Mouse (Mus musculus) urinary bladder, postnatal 10 days (tissue): Measurements from ENCODE around the gene Etv2.

ENCODE experiments used
- DNase-seq: peaks from one replicate; pipeline ENCODE4 v3.0.0; 2022; ENCODE audit warnings: low spot score

The Etv2 gene

DNA sequence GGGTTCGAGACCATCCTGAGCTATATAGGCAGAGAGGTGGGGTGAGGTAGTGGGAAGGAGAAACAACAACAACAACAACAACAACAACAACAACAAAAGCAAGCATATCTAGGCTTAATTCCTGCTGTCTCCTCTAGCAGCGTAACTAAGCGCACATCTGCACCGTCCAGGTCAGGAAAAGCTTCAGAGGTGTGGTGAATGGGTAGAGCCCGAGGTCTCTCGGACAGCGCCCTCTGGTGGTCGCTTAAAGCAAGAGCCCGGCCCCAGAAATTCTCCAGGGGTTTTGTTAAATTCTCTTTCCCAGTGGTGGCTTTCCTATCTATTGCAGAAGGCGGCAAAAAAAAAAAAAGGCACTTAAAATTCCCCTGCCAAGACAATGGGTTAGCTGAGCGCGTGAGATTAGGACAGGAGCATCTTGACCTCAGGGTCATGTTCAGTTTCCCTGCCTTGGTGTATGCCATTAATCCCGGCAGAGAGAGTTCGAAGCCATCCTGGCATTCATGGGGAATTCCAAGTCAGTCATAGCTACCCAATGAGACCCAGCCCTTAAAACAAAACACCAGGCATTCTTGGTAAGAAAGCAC, 22.0 kb downstream of the Etv2 start:
- DNase-seq, result no peak

DNA sequence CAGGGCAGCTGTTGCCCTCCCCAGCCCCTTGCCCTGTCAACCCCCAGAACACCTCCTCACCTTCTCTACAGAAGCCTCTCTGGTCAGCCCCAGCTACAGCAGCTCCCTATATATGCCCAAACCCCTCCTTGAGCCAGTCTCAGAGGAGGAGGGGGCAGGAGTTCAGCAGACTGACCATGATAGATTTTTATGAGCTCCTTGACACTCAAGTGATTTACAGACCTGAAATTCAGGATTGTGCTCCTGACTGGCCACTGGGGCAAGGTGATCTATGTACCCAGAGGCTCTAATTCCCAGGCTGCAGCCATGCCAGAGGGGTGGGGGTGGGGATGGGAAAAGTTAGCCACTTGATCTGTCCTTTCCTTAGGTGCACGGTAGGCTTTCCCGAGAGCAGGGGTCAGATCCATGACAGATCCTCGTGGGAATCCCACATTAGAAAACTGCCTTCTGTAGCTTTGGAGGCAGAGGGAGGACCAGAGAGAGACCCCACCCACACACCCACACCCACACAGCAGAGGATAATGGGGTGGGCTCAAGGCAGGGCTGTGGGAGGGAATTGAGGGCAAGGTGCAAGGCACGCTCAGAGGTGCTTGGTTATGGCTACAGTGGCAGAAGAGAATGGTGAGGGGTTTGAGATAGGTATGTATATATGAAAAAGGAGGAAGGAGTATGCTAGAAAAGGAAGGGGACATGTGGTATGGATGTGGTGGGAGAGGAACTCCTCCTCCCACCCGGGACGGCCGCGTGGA, 22.8 kb downstream of the Etv2 start, which contains the start of gene Upk1a:
Upk1a (minus strand) TSS at position 194 of the 749 bp plus-strand sequence.
- DNase-seq, result no peak

GRCm38 (mm10) chr7:30610043-30610442, 25.6 kb downstream of the Etv2 start:
- DNase-seq, result no peak

- DNase-seq, result no peak
Measured at GRCm38 (mm10) chr7:30608476-30608875, 27.2 kb downstream of the Etv2 start.

DNA sequence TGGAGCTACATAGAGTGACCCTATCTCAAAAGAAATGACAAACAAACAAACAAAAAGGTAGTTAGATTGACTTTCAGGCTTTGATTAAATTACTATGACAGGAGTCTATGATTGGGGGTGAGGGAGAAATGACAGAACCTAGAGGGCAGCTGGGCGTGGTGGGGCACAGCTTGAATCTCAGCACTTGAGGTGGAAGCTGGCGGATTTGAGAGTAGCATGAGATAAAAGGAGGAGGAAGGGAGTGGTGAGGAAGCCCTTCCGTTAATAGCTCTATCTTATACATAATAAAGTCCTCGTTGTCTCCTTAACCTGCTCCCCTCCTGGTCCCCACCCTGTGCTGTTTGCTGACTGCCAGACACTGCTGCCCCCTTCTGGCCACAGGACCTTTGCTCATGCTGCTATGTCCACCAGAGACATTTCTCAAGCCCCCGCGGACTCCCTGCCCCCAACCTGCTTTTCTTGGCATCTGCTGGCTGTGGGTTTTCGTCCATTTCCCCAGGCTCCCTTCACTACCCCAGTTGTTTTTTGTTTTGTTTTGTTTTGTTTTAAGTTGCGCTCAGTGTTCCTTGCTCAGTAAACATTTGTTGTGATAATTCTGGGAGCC, 27.8 kb downstream of the Etv2 start:
- no peak for DNase-seq

DNA sequence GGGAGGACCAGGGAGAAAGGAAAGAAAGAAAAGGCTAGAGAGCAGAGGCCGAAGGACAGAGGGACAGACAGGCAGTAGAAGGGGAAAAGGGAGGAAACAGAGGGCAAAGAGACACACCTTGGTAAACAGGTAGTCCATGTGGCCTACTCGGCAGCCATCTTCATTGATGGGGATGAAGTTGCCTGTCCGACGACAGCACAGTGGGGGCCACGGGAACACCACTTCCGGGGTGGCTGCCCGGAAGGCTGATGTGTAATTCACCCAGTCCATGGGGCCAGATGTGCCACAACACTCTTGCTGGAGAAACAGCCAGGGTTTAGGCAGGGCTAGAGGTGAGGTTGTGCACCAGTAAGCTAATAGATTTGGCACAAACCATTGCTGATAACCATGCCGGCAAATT, 30.7 kb downstream of the Etv2 start:
- DNase-seq, result no peak

DNA sequence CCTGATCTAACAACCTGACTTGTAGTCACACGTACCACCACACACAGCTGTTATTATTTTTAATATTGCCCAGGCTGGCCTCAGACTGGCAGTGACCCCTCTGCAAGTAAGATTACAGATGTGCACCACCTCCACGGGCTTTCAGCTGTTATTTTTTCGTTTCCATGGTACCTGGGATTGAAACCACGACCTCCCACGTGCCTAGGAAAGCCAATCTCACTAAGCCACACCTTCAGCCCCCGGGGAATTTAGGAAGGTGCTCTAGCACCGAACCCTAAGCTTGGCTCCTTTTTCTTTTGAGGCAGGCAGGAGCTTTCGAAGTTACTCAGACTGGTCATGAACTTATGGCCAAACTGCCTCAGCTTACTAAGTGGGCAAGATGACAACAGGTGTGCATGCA, 31.2 kb downstream of the Etv2 start:
- DNase-seq, result no peak

DNA sequence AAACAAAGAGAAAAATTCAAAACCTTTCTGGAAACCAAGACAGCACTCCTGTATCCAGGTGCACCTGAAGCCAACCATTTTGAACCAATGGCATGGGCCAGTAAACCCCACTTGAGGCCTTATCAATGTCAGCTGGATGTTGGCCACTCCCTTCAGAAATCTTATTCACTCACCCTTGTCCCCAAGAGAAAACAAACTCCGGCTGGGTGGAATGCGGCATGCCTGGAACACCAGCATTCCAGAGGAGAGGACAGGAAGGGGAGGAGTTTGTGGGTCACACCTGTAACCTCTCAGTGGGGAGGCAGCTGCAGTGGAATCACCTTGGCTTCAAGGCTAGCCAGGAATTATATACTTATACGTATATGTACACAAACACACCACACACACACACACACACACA, 33.1 kb downstream of the Etv2 start:
- no peak for DNase-seq

DNA sequence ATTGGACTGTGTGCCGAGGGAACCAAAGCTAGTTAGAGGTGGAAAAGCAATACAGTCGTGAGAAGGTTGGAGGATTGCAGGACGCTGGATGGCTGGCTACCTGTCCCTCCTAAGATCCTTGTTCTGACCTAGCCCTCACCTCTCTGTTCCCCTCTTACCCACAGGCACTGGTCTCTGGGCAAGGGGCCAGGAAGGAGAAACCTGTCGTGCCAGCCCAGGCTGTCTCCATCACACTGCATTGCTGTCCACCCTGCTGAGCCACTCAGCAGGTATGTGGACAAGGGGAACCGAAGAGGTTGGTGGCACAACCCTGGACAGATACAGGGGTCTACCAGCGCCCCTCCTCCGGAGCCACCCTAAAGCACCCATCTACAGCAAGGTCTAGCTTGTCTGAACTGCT, 35.0 kb downstream of the Etv2 start:
- no peak for DNase-seq

DNA sequence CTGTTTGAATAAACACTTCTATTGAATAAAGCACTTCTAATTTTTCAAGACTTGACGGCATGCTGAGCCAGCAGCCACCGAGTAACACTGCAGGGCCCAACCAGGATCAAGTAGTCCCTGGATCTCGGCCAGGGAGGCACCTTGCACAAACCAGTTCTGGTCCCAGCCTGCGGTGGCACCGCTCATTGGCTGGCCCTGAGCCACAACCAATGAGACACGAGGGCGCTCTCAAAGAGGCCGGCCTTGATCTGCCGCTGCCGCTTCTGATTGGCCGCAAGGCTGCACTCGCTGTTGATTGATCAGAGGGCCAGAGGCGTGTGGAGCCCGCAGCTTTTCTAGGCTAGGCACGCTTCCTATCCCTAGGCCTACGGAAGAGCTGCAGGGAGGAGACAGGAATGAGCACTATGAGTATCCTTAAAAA, 35.7 kb downstream of the Etv2 start:
- peak; percentile 66 for DNase-seq

GRCm38 (mm10) chr7:30598786-30599185, 36.9 kb downstream of the Etv2 start, which contains the start of gene Zbtb32:
TSS of gene Zbtb32 (minus strand) at chr7:30598909.
- DNase-seq, result no peak

- DNase-seq, result no peak
Measured at GRCm38 (mm10) chr7:30596811-30597210, 38.8 kb downstream of the Etv2 start.

- DNase-seq, result no peak
Measured at GRCm38 (mm10) chr7:30596093-30596492, 39.6 kb downstream of the Etv2 start.

DNA sequence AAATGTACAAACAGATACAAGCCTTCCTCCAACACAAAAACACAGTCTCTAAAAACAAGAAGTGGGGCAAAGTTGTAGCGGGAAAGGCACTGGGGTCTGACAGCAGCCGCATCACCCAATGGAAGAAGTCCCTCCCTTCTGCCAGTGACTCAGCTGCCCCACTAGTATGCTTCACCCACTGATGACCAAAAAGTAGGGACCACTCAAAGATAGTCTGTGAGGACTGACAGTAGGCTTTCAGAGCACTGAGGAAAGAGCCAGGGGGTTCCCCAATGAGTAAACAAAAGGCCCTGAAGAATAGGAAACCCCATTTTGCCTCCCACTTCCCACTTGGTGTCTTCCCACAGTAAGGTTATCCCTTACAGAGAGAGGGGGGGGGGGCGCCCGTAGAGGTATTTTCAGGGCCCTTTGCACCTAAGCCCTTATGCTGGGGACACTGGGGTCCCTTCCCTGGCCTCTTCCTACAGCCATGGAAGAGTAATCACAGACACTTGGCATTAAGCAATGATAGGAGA, 41.1 kb downstream of the Etv2 start:
- no peak for DNase-seq

DNA sequence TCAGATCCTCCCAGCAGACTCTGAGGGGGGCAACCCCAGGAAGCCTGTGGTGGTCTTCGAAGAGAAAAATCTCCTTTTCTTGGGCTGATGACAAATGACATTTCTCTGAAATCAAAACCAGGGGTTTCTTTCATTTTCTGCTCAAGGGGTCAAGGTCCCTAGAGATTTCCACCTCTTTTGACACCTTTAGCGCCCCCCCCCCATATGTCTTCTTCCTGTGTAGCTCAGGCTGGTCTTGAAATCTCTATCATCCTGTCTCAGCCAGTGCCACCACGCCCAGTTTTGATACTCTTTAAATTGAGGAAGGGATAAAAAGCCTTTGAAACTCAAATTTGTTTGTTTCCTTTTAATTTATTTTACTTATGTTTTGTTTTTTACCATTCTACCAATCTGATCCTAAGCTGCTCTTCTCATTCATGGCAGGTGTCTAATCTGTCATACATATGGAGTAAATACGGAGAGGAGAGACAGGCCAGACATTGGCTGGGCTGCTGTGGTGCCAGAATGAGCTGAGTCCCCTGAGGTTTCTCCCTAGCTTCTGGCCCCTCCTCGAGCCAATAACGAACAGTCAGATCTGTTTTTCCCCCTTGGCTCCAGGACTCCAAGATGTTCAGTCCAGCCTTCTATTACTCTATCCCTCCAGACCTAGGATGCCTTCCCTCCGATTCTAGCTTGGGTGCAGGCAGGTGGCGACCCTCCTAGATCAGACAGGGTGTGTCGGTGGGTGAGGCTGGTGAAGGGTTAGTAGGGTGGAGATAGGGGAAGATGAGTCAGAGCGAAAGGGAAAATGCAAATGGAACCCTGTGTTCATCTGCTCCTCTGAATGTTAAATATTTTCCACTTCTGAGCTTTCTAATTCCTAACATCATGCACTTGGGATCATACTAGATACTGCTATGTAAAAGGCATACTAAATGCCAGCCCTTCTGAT, 41.8 kb downstream of the Etv2 start:
- no peak for DNase-seq

- no peak for DNase-seq
Measured at GRCm38 (mm10) chr7:30592772-30593423, 42.8 kb downstream of the Etv2 start.

DNA sequence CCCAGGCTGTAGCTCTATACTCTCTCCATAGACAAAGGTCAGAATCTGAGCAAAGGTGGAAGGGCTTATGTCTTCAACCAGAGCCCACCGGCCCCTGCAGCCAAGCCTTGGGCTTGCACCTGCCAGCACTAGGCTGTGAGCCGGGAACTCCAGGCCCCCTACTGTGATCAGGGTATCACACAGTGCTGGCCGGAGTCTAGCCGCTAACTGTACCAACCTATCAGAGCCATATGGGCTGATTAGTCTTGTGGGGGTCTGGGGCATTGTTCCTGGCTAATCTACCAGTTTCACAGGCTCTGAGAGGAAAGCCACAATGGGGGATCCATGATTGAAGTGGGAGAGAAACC, 44.1 kb downstream of the Etv2 start:
- DNase-seq, result no peak

GRCm38 (mm10) chr7:30590927-30591604, 44.6 kb downstream of the Etv2 start:
- no peak for DNase-seq

DNA sequence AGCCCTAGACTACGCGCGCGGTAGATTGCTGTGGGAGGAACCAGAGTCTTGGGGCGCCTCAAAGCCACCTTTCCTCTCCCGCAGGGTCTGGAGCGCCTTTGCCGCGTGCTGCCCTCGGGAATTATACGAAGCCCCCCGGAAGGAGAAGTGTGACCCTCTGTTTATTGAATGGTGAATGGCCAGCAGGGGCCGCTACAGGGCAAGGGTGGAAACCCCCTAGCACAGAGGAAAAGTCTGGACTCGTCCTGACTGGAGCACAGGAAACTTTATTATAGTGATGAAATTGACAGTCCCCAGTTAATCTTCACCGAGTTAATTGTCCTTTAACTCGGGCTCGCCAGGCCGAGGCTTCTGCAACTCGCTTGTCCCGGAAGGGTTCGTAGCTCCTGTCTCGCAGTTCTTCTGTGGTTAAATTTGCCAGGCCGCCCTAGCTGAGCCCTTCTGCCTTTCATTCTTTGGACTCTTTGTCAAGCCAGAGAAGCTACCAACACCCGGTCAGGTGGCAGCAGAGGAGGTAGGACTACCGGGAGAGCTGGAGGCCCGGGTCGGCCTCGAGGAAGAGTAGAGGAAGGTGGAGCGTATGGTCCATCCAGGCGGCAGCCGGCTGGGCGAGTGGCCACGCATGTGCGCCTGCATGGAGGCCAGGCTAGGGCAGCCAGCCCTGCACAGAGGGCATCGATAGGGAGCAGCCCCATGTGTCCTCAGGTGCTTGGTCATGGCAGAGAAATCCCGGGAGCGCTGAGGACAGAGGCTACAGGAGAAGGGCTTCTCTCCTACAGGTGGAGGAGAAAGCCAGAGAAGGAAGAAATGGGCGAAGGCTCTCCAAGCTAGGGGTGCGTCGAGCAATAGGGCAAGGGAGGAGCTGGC, 46.0 kb downstream of the Etv2 start:
- peak; percentile 54 for DNase-seq
